Mouse (Mus musculus): ENCODE measurements around the gene Mdh2. TPM values are rescaled to one million over a fixed set of nuclear protein-coding genes. Genes with fewer than 3 reads are reported as not detected.
A peak's percentile ranks its signal among the peaks of the same experiment; 100 is the strongest.

Gene Mdh2
- polyA plus RNA-seq, 1 experiment from 2014 or later, result 279 TPM

DNA sequence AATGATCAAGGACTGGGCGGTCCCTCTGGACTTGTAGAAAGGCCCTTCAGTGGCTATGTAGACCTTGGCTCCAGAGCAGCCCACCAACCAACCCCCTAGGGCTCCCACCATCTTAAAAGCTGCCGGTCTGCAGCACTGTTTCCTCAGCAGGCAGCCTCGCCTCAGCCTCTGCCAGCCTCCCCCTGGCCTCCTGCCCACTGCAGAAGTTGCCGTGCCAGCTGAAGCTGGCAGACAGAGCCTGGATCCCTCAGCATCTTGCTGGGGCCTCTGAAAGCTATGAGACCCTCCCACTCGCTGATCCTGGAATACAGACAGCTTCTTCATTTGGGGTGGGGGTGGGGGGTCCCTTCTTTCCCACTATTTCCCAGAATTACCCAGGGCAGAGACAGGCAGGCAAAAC, 34.7 kb downstream of the Mdh2 start:
- no peak for ATAC-seq (ENCODE audit: low read depth)
- H3K27ac ChIP-seq (ENCODE audit: low read length), result no peak overlapping the region
- no peak overlapping the region for H3K4me2 ChIP-seq (ENCODE audit: low read depth, low read length)
- H3K4me1 ChIP-seq (ENCODE audit: control insufficient read depth, low read depth, low read length), result no peaks in the 10 kb centered on the region
- H3K4me3 ChIP-seq (ENCODE audit: low read depth, low read length), result no peak overlapping the region
- H3K9ac ChIP-seq (ENCODE audit: low read depth, low read length), result no peak overlapping the region
- WGBS (ENCODE audit: insufficient replicate concordance), result 54% methylated on average over 5 of the region's 5 CpGs
- no peaks in the 10 kb centered on the region for H3K27me3 ChIP-seq (ENCODE audit: control insufficient read depth, insufficient read depth, low read depth, low read length)
- H3K9me3 ChIP-seq (replicated peaks; ENCODE audit: control insufficient read depth, low read length), result no peaks in the 10 kb centered on the region
- H3K36me3 ChIP-seq (ENCODE audit: control insufficient read depth, insufficient read depth), result no peaks in the 10 kb centered on the region

- H3K9ac ChIP-seq (ENCODE audit: low read depth, low read length), result no peak overlapping the region
- H3K4me3 ChIP-seq (ENCODE audit: low read depth, low read length), result no peak overlapping the region
- ATAC-seq (ENCODE audit: low read depth), result no peak
- H3K27ac ChIP-seq (ENCODE audit: low read length), result no peak overlapping the region
- no peak overlapping the region for H3K4me2 ChIP-seq (ENCODE audit: low read depth, low read length)
- no peaks in the 10 kb centered on the region for H3K9me3 ChIP-seq (replicated peaks; ENCODE audit: control insufficient read depth, low read length)
- 30% methylated on average over 7 of the region's 7 CpGs for WGBS (ENCODE audit: insufficient replicate concordance)
- H3K27me3 ChIP-seq (ENCODE audit: control insufficient read depth, insufficient read depth, low read depth, low read length), result no peaks in the 10 kb centered on the region
- H3K36me3 ChIP-seq (ENCODE audit: control insufficient read depth, insufficient read depth), result no peaks in the 10 kb centered on the region
- no peaks in the 10 kb centered on the region for H3K4me1 ChIP-seq (ENCODE audit: control insufficient read depth, low read depth, low read length)
These were observed 40.2 kb downstream of the Mdh2 start for GRCm38 (mm10) chr5:135818491-135818890.

- Histone ChIP-seq H3K4me3 (ENCODE audit: low read depth, low read length) (no peak overlapping the region), H3K27ac (ENCODE audit: low read length) (no peak overlapping the region), H3K36me3 (ENCODE audit: control insufficient read depth, insufficient read depth) (no peaks in the 10 kb centered on the region), H3K27me3 (ENCODE audit: control insufficient read depth, insufficient read depth, low read depth, low read length) (no peaks in the 10 kb centered on the region), H3K4me2 (ENCODE audit: low read depth, low read length) (no peak overlapping the region), H3K4me1 (ENCODE audit: control insufficient read depth, low read depth, low read length) (no peaks in the 10 kb centered on the region), H3K9me3 (replicated peaks; ENCODE audit: control insufficient read depth, low read length) (no peaks in the 10 kb centered on the region), H3K9ac (ENCODE audit: low read depth, low read length) (no peak overlapping the region)
- 22% methylated on average over 7 of the region's 7 CpGs for WGBS (ENCODE audit: insufficient replicate concordance)
- ATAC-seq (ENCODE audit: low read depth), result no peak
These were observed 44.1 kb downstream of the Mdh2 start for GRCm38 (mm10) chr5:135822316-135822944.

DNA sequence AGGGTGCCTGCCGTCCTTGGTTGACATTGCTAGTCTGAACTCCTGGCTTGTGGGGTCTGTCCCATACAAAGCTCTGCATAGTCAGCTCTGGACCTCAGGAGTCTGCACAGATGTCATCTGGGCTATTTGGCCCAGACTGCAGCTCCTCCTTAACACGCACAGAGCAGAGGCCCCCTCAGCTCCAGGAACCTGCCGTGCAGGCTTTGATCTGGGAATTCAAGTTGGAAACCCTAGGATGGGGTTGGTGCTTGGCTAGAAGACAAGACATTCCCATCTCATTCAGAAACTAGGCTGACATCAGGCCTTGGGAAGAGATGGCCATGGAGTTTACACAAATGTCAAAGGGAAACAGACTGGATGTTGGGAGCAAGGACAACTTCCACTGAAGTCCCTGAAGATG, 46.2 kb downstream of the Mdh2 start:
- H3K4me3 ChIP-seq (ENCODE audit: low read depth, low read length), result no peak overlapping the region
- H3K27ac ChIP-seq (ENCODE audit: low read length), result no peak overlapping the region
- no peaks in the 10 kb centered on the region for H3K9me3 ChIP-seq (replicated peaks; ENCODE audit: control insufficient read depth, low read length)
- no peaks in the 10 kb centered on the region for H3K36me3 ChIP-seq (ENCODE audit: control insufficient read depth, insufficient read depth)
- no peak overlapping the region for H3K4me2 ChIP-seq (ENCODE audit: low read depth, low read length)
- H3K27me3 ChIP-seq (ENCODE audit: control insufficient read depth, insufficient read depth, low read depth, low read length), result no peaks in the 10 kb centered on the region
- no peak for ATAC-seq (ENCODE audit: low read depth)
- H3K4me1 ChIP-seq (ENCODE audit: control insufficient read depth, low read depth, low read length), result no peaks in the 10 kb centered on the region
- no peak overlapping the region for H3K9ac ChIP-seq (ENCODE audit: low read depth, low read length)
- WGBS (ENCODE audit: insufficient replicate concordance), result 49% methylated on average over 3 of the region's 3 CpGs

- no peak for ATAC-seq (ENCODE audit: low read depth)
- WGBS (ENCODE audit: insufficient replicate concordance), result 40% methylated on average over 6 of the region's 6 CpGs
- no peak overlapping the region for H3K27ac ChIP-seq (ENCODE audit: low read length)
- H3K36me3 ChIP-seq (ENCODE audit: control insufficient read depth, insufficient read depth), result no peaks in the 10 kb centered on the region
- no peak overlapping the region for H3K4me3 ChIP-seq (ENCODE audit: low read depth, low read length)
- no peak overlapping the region for H3K4me2 ChIP-seq (ENCODE audit: low read depth, low read length)
- H3K9me3 ChIP-seq (replicated peaks; ENCODE audit: control insufficient read depth, low read length), result no peaks in the 10 kb centered on the region
- no peak overlapping the region for H3K9ac ChIP-seq (ENCODE audit: low read depth, low read length)
- H3K4me1 ChIP-seq (ENCODE audit: control insufficient read depth, low read depth, low read length), result no peaks in the 10 kb centered on the region
- no peaks in the 10 kb centered on the region for H3K27me3 ChIP-seq (ENCODE audit: control insufficient read depth, insufficient read depth, low read depth, low read length)
These were observed 47.9 kb downstream of the Mdh2 start for GRCm38 (mm10) chr5:135826225-135826624.

GRCm38 (mm10) chr5:135829381-135829780, 51.1 kb downstream of the Mdh2 start:
- no peaks in the 10 kb centered on the region for H3K4me1 ChIP-seq (ENCODE audit: control insufficient read depth, low read depth, low read length)
- H3K27ac ChIP-seq (ENCODE audit: low read length), result no peak overlapping the region
- no peaks in the 10 kb centered on the region for H3K36me3 ChIP-seq (ENCODE audit: control insufficient read depth, insufficient read depth)
- 59% methylated on average over 8 of the region's 8 CpGs for WGBS (ENCODE audit: insufficient replicate concordance)
- H3K9me3 ChIP-seq (replicated peaks; ENCODE audit: control insufficient read depth, low read length), result no peaks in the 10 kb centered on the region
- H3K4me2 ChIP-seq (ENCODE audit: low read depth, low read length), result no peak overlapping the region
- H3K27me3 ChIP-seq (ENCODE audit: control insufficient read depth, insufficient read depth, low read depth, low read length), result peaks cover 2% of the 10 kb centered on the region
- no peak overlapping the region for H3K4me3 ChIP-seq (ENCODE audit: low read depth, low read length)
- no peak for ATAC-seq (ENCODE audit: low read depth)
- no peak overlapping the region for H3K9ac ChIP-seq (ENCODE audit: low read depth, low read length)

- Histone ChIP-seq H3K4me1 (ENCODE audit: control insufficient read depth, low read depth, low read length) (peaks cover 8% of the 10 kb centered on the region), H3K4me3 (ENCODE audit: low read depth, low read length) (no peak overlapping the region)
- WGBS (ENCODE audit: insufficient replicate concordance), result 23% methylated on average over 4 of the region's 4 CpGs
These were observed 54.4 kb downstream of the Mdh2 start for GRCm38 (mm10) chr5:135832729-135833128.

GRCm38 (mm10) chr5:135834769-135835491, 56.6 kb downstream of the Mdh2 start:
- H3K9ac ChIP-seq (ENCODE audit: low read depth, low read length), result no peak overlapping the region
- H3K4me2 ChIP-seq (ENCODE audit: low read depth, low read length), result peak overlapping the region; percentile 52
- H3K4me1 ChIP-seq (ENCODE audit: control insufficient read depth, low read depth, low read length), result peaks cover 8% of the 10 kb centered on the region
- H3K9me3 ChIP-seq (replicated peaks; ENCODE audit: control insufficient read depth, low read length), result no peaks in the 10 kb centered on the region
- H3K27ac ChIP-seq (ENCODE audit: low read length), result no peak overlapping the region
- ATAC-seq (ENCODE audit: low read depth), result peak; percentile 70
- peak overlapping the region; percentile 43 for H3K4me3 ChIP-seq (ENCODE audit: low read depth, low read length)
- WGBS (ENCODE audit: insufficient replicate concordance), result 2% methylated on average over 47 of the region's 47 CpGs
- peaks cover 19% of the 10 kb centered on the region for H3K27me3 ChIP-seq (ENCODE audit: control insufficient read depth, insufficient read depth, low read depth, low read length)
- no peaks in the 10 kb centered on the region for H3K36me3 ChIP-seq (ENCODE audit: control insufficient read depth, insufficient read depth)

More at GRCm38 (mm10) chr5:135832729-135833128, 54.4 kb downstream of the Mdh2 start:
- Histone ChIP-seq H3K36me3 (ENCODE audit: control insufficient read depth, insufficient read depth) (no peaks in the 10 kb centered on the region), H3K4me2 (ENCODE audit: low read depth, low read length) (no peak overlapping the region), H3K27ac (ENCODE audit: low read length) (no peak overlapping the region), H3K9ac (ENCODE audit: low read depth, low read length) (no peak overlapping the region), H3K27me3 (ENCODE audit: control insufficient read depth, insufficient read depth, low read depth, low read length) (peaks cover 19% of the 10 kb centered on the region), H3K9me3 (replicated peaks; ENCODE audit: control insufficient read depth, low read length) (no peaks in the 10 kb centered on the region)
- no peak for ATAC-seq (ENCODE audit: low read depth)

- H3K27me3 ChIP-seq (ENCODE audit: control insufficient read depth, insufficient read depth, low read depth, low read length), result peaks cover 19% of the 10 kb centered on the region
- H3K4me1 ChIP-seq (ENCODE audit: control insufficient read depth, low read depth, low read length), result peaks cover 8% of the 10 kb centered on the region
- WGBS (ENCODE audit: insufficient replicate concordance), result 4% methylated on average over 12 of the region's 12 CpGs
- 0 out of 2 replicates have a peak, but pooled peaks have one; percentile 13 for ATAC-seq (ENCODE audit: low read depth)
- peak overlapping the region; percentile 43; the same call in 1 of the 2 replicates for H3K4me3 ChIP-seq (ENCODE audit: low read depth, low read length)
- H3K27ac ChIP-seq (ENCODE audit: low read length), result no peak overlapping the region
- peak overlapping the region; percentile 52 for H3K4me2 ChIP-seq (ENCODE audit: low read depth, low read length)
- H3K36me3 ChIP-seq (ENCODE audit: control insufficient read depth, insufficient read depth), result no peaks in the 10 kb centered on the region
- no peaks in the 10 kb centered on the region for H3K9me3 ChIP-seq (replicated peaks; ENCODE audit: control insufficient read depth, low read length)
- no peak overlapping the region for H3K9ac ChIP-seq (ENCODE audit: low read depth, low read length)
These were observed 57.2 kb downstream of the Mdh2 start for GRCm38 (mm10) chr5:135835492-135835858.
